Mouse (Mus musculus): ENCODE measurements around the gene Ctnnb1.

- TF ChIP-seq GATA1 (IDR thresholded peaks at IDR 0.05; ENCODE audit: borderline replicate concordance, low read length) (no peak), FLI1 (IDR thresholded peaks at IDR 0.05; ENCODE audit: low read length) (no peak)
These were observed 55.5 kb downstream of the Ctnnb1 start for GRCm38 (mm10) chr9:120984509-120984908.

Measured in megakaryocyte, embryonic 14.5 days (primary cell).